Mouse (Mus musculus) olfactory bulb, adult 2 months (tissue): ENCODE measurements around the gene 4930544D05Rik.

Experiments
- CTCF ChIP-seq: fragments of 200-500 bp; IDR thresholded peaks from 2 replicates; pipeline ENCODE4 v1.5.1; 2012; ENCODE audit warnings: low read depth, mild to moderate bottlenecking, low read length, moderate library complexity; ENCODE audit not compliant: insufficient read depth
- POLR2A ChIP-seq: fragments of 200-500 bp; IDR thresholded peaks from 2 replicates; pipeline ENCODE4 v1.6.1; 2012; ENCODE audit warnings: mild to moderate bottlenecking, low read depth, low read length, moderate library complexity; ENCODE audit not compliant: insufficient read depth

DNA sequence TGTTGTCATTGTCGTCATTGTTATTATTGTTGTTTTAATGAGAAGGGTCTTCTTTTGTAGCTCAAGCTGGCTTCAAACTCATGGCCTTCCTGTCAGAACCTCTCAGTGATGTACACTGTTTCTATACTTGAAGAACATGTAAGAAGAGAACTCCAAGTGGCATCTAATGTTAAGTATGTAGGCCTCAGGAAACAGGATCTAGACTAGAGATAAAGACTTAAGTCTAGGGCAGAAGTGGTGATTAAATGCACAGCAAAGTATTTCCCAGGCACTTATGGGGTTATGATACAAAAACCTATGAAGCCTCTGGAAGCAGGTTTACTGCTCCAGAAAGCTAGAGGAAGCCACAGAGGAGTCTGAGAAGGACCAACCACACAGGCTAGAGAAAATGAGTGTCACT lies 22.6 kb downstream of the 4930544D05Rik start:
- no peak for TF ChIP-seq POLR2A
- TF ChIP-seq CTCF: no peak
